Mouse (Mus musculus) forebrain, embryonic 13.5 days (tissue): Measurements from ENCODE around the gene Slc22a23. TPM values are rescaled to one million over a fixed set of nuclear protein-coding genes. Genes with fewer than 3 reads are reported as not detected.
"Not testable (repeated sequence)": the region's sequence is repeated elsewhere in the genome, so short reads cannot be mapped to it uniquely, and the experiment has no call there.

ENCODE experiments used
- ATAC-seq: fragments of 200-750 bp; cut with Nextera tagmentation; 2 replicates; pipeline ENCODE4 v1.8.0; 2017
- H3K27ac ChIP-seq: fragments of 300-500 bp; sonication (generic); 2 replicates; pipeline ENCODE4 v1.5.1; 2015; ENCODE audit warnings: inconsistent platforms, mild to moderate bottlenecking, moderate library complexity
- H3K27me3 ChIP-seq: fragments of 300-500 bp; sonication (generic); 2 replicates; pipeline ENCODE4 v1.6.1; 2015; ENCODE audit warnings: mild to moderate bottlenecking, inconsistent platforms
- H3K36me3 ChIP-seq: fragments of 300-500 bp; sonication (generic); 2 replicates; pipeline ENCODE4 v1.6.1; 2015; ENCODE audit warnings: mild to moderate bottlenecking, inconsistent platforms; ENCODE audit not compliant: poor library complexity, severe bottlenecking
- H3K4me1 ChIP-seq: fragments of 300-500 bp; sonication (generic); 2 replicates; pipeline ENCODE4 v1.6.1; 2015; ENCODE audit warnings: inconsistent platforms
- H3K4me2 ChIP-seq: fragments of 300-500 bp; sonication (generic); 2 replicates; pipeline ENCODE4 v1.6.1; 2015; ENCODE audit warnings: inconsistent platforms, mild to moderate bottlenecking, moderate library complexity
- H3K4me3 ChIP-seq: fragments of 300-500 bp; sonication (generic); 2 replicates; pipeline ENCODE4 v1.5.1; 2015; ENCODE audit warnings: mild to moderate bottlenecking, inconsistent platforms
- H3K9ac ChIP-seq: fragments of 300-500 bp; sonication (generic); 2 replicates; pipeline ENCODE4 v1.6.1; 2015; ENCODE audit warnings: mild to moderate bottlenecking, inconsistent platforms
- H3K9me3 ChIP-seq: fragments of 300-500 bp; sonication (generic); replicated peaks from 2 replicates; pipeline ENCODE4 v1.6.1; 2016; ENCODE audit warnings: inconsistent platforms
- WGBS: fragments of 180-500 bp; shearing (Covaris S2); methylation state at CpG from one replicate; pipeline ENCODE4 v1.1.7; 2015; 5-methylcytosine and 5-hydroxymethylcytosine counted together
- polyA plus RNA-seq: library from polyadenylated mRNA; unstranded; fragments of >200 nt; fragmentation: Nextera tagmentation; extraction: Ambion mirVana; gene quantifications from 2 replicates; pipeline ENCODE4 v1.2.1, GENCODE M21; 2015

Gene Slc22a23
- polyA plus RNA-seq, result 10.2 and 11.7 TPM in 2 replicates

- peak within 1 kb of the TSS; percentile 83 for H3K27ac ChIP-seq
- H3K36me3 ChIP-seq, result no peaks in the 10 kb centered on the region; the same call in 1 of the 2 replicates
- no peaks in the 10 kb centered on the region for H3K27me3 ChIP-seq
- peak within 1 kb of the TSS; percentile 97 for H3K9ac ChIP-seq
- H3K9me3 ChIP-seq, result no peaks in the 10 kb centered on the region
- ATAC-seq, result peak; percentile 60
- WGBS, result 3% methylated on average over 45 of the region's 69 CpGs
- H3K4me3 ChIP-seq, result peak within 1 kb of the TSS; percentile 90
- peaks cover 46% of the 10 kb centered on the region for H3K4me1 ChIP-seq
- peak within 1 kb of the TSS; percentile 93 for H3K4me2 ChIP-seq
Measured at GRCm38 (mm10) chr13:34345128-34346085, at the start of gene Slc22a23. Gene Slc22a23 (minus strand): TSS chr13:34345182.

- not testable (repeated sequence) for H3K4me2 ChIP-seq, H3K36me3 ChIP-seq, H3K9me3 ChIP-seq, H3K4me1 ChIP-seq, H3K4me3 ChIP-seq, H3K27ac ChIP-seq, H3K9ac ChIP-seq, ATAC-seq, H3K27me3 ChIP-seq
- WGBS, result 90% methylated on average over 14 of the region's 16 CpGs
Measured at GRCm38 (mm10) chr13:34394305-34394704, 49.3 kb upstream of the Slc22a23 start.

- H3K27me3 ChIP-seq, result no peaks in the 10 kb centered on the region
- no peak overlapping the region for H3K4me3 ChIP-seq
- H3K4me1 ChIP-seq, result no peaks in the 10 kb centered on the region
- H3K4me2 ChIP-seq, result no peak overlapping the region
- WGBS, result 92% methylated on average over 7 of the region's 7 CpGs
- no peak for ATAC-seq
- no peaks in the 10 kb centered on the region for H3K36me3 ChIP-seq
- H3K9me3 ChIP-seq, result no peaks in the 10 kb centered on the region
- no peak overlapping the region for H3K27ac ChIP-seq
- H3K9ac ChIP-seq, result no peak overlapping the region
Measured at GRCm38 (mm10) chr13:34392376-34392775, 47.4 kb upstream of the Slc22a23 start.

- no peak for ATAC-seq
- H3K9me3 ChIP-seq, result no peaks in the 10 kb centered on the region
- WGBS, result 93% methylated on average over 5 of the region's 5 CpGs
- H3K4me2 ChIP-seq, result no peak overlapping the region
- no peaks in the 10 kb centered on the region for H3K4me1 ChIP-seq
- H3K27ac ChIP-seq, result no peak overlapping the region
- H3K36me3 ChIP-seq, result no peaks in the 10 kb centered on the region
- H3K9ac ChIP-seq, result no peak overlapping the region
- no peaks in the 10 kb centered on the region for H3K27me3 ChIP-seq
- no peak overlapping the region for H3K4me3 ChIP-seq
Measured at GRCm38 (mm10) chr13:34388219-34388618, 43.2 kb upstream of the Slc22a23 start.

GRCm38 (mm10) chr13:34383416-34383815 lies 38.4 kb upstream of the Slc22a23 start:
- H3K27ac ChIP-seq, result no peak overlapping the region
- ATAC-seq, result no peak
- no peaks in the 10 kb centered on the region for H3K4me1 ChIP-seq
- no peak overlapping the region for H3K4me2 ChIP-seq
- no peaks in the 10 kb centered on the region for H3K27me3 ChIP-seq
- no peaks in the 10 kb centered on the region for H3K36me3 ChIP-seq
- no peak overlapping the region for H3K9ac ChIP-seq
- no peaks in the 10 kb centered on the region for H3K9me3 ChIP-seq
- 87% methylated on average over 3 of the region's 3 CpGs for WGBS
- no peak overlapping the region for H3K4me3 ChIP-seq

GRCm38 (mm10) chr13:34378926-34379325 lies 33.9 kb upstream of the Slc22a23 start:
- no peaks in the 10 kb centered on the region for H3K9me3 ChIP-seq
- no peaks in the 10 kb centered on the region for H3K27me3 ChIP-seq
- H3K9ac ChIP-seq, result no peak overlapping the region
- no peak overlapping the region for H3K4me3 ChIP-seq
- H3K36me3 ChIP-seq, result no peaks in the 10 kb centered on the region
- no peak for ATAC-seq
- 92% methylated on average over 3 of the region's 3 CpGs for WGBS
- H3K4me1 ChIP-seq, result no peaks in the 10 kb centered on the region
- H3K27ac ChIP-seq, result no peak overlapping the region
- H3K4me2 ChIP-seq, result no peak overlapping the region

- no peak for ATAC-seq
- Histone ChIP-seq H3K27ac (no peak overlapping the region), H3K27me3 (no peaks in the 10 kb centered on the region), H3K4me1 (no peaks in the 10 kb centered on the region), H3K4me2 (no peak overlapping the region), H3K4me3 (no peak overlapping the region), H3K36me3 (no peaks in the 10 kb centered on the region), H3K9ac (no peak overlapping the region), H3K9me3 (no peaks in the 10 kb centered on the region)
- whole genome bisulfite sequencing, result 75% methylated on average over 4 of the region's 4 CpGs
Measured at GRCm38 (mm10) chr13:34375145-34375544, 30.2 kb upstream of the Slc22a23 start.

- no peak for ATAC-seq
- Histone ChIP-seq H3K9ac (no peak overlapping the region), H3K4me2 (no peak overlapping the region), H3K4me1 (no peaks in the 10 kb centered on the region), H3K27me3 (no peaks in the 10 kb centered on the region), H3K4me3 (no peak overlapping the region), H3K27ac (no peak overlapping the region), H3K9me3 (no peaks in the 10 kb centered on the region), H3K36me3 (no peaks in the 10 kb centered on the region)
- WGBS, result 74% methylated on average over 5 of the region's 5 CpGs
Measured at GRCm38 (mm10) chr13:34372870-34373478, 28.0 kb upstream of the Slc22a23 start.

GRCm38 (mm10) chr13:34371951-34372869 lies 27.2 kb upstream of the Slc22a23 start:
- WGBS, result 72% methylated on average over 6 of the region's 6 CpGs
- no peak overlapping the region for H3K4me3 ChIP-seq
- no peaks in the 10 kb centered on the region for H3K27me3 ChIP-seq
- no peak overlapping the region for H3K4me2 ChIP-seq
- no peak overlapping the region for H3K9ac ChIP-seq
- no peaks in the 10 kb centered on the region for H3K4me1 ChIP-seq
- H3K36me3 ChIP-seq, result no peaks in the 10 kb centered on the region
- no peaks in the 10 kb centered on the region for H3K9me3 ChIP-seq
- no peak overlapping the region for H3K27ac ChIP-seq
- ATAC-seq, result no peak

GRCm38 (mm10) chr13:34370281-34370825 lies 25.4 kb upstream of the Slc22a23 start:
- H3K9me3 ChIP-seq, result no peaks in the 10 kb centered on the region
- no peaks in the 10 kb centered on the region for H3K27me3 ChIP-seq
- no peak overlapping the region for H3K4me2 ChIP-seq
- WGBS, result 81% methylated on average over 4 of the region's 4 CpGs
- no peaks in the 10 kb centered on the region for H3K36me3 ChIP-seq
- no peaks in the 10 kb centered on the region for H3K4me1 ChIP-seq
- no peak overlapping the region for H3K4me3 ChIP-seq
- no peak overlapping the region for H3K27ac ChIP-seq
- no peak for ATAC-seq
- H3K9ac ChIP-seq, result no peak overlapping the region

GRCm38 (mm10) chr13:34365226-34365625 lies 20.2 kb upstream of the Slc22a23 start:
- ATAC-seq, result no peak
- no peaks in the 10 kb centered on the region for H3K36me3 ChIP-seq
- WGBS, result 56% methylated on average over 1 of the region's 1 CpGs

More at GRCm38 (mm10) chr13:34365226-34365625, 20.2 kb upstream of the Slc22a23 start:
- no peak overlapping the region for H3K4me3 ChIP-seq
- H3K27me3 ChIP-seq, result no peaks in the 10 kb centered on the region
- H3K4me2 ChIP-seq, result no peak overlapping the region
- no peaks in the 10 kb centered on the region for H3K9me3 ChIP-seq
- no peak overlapping the region for H3K27ac ChIP-seq
- no peak overlapping the region for H3K9ac ChIP-seq
- H3K4me1 ChIP-seq, result no peaks in the 10 kb centered on the region
